Mouse (Mus musculus) heart, embryonic 12.5 days (tissue): Measurements from ENCODE around the gene Cul7. TPM values are rescaled to one million over a fixed set of nuclear protein-coding genes. Genes with fewer than 3 reads are reported as not detected.

ENCODE experiments used
- ATAC-seq: fragments of 200-750 bp; cut with Nextera tagmentation; 2 replicates; pipeline ENCODE4 v1.8.0; 2017; ENCODE audit warnings: moderate TSS enrichment, moderate library complexity; ENCODE audit not compliant: insufficient number of reproducible peaks, low FRiP score
- H3K27ac ChIP-seq: fragments of 300-500 bp; sonication (generic); 2 replicates; pipeline ENCODE4 v1.5.1; 2016; ENCODE audit warnings: mild to moderate bottlenecking, moderate library complexity; ENCODE audit not compliant: poor library complexity, severe bottlenecking
- H3K27me3 ChIP-seq: fragments of 300-500 bp; sonication (generic); replicated peaks from 2 replicates; pipeline ENCODE4 v1.6.1; 2016; ENCODE audit warnings: mild to moderate bottlenecking, moderate library complexity
- H3K36me3 ChIP-seq: fragments of 300-500 bp; sonication (generic); 2 replicates; pipeline ENCODE4 v1.6.1; 2016; ENCODE audit warnings: mild to moderate bottlenecking, moderate library complexity
- H3K4me1 ChIP-seq: fragments of 300-500 bp; sonication (generic); replicated peaks from 2 replicates; pipeline ENCODE4 v1.6.1; 2016; ENCODE audit warnings: mild to moderate bottlenecking
- H3K4me2 ChIP-seq: fragments of 300-500 bp; sonication (generic); 2 replicates; pipeline ENCODE4 v1.6.1; 2016; ENCODE audit warnings: mild to moderate bottlenecking, moderate library complexity
- H3K4me3 ChIP-seq: fragments of 300-500 bp; sonication (generic); 2 replicates; pipeline ENCODE4 v1.5.1; 2016; ENCODE audit warnings: mild to moderate bottlenecking
- H3K9ac ChIP-seq: fragments of 300-500 bp; sonication (generic); 2 replicates; pipeline ENCODE4 v1.6.1; 2016; ENCODE audit warnings: mild to moderate bottlenecking, moderate library complexity
- H3K9me3 ChIP-seq: fragments of 300-500 bp; sonication (generic); replicated peaks from 2 replicates; pipeline ENCODE4 v1.6.1; 2016; ENCODE audit warnings: mild to moderate bottlenecking, moderate library complexity
- WGBS: fragments of 180-500 bp; shearing (Covaris S2); methylation state at CpG from one replicate; pipeline ENCODE4 v1.1.7; 2016; 5-methylcytosine and 5-hydroxymethylcytosine counted together
- polyA plus RNA-seq: library from polyadenylated mRNA; unstranded; fragments of >200 nt; fragmentation: Nextera tagmentation; extraction: Ambion mirVana; gene quantifications from 2 replicates; pipeline ENCODE4 v1.2.1, GENCODE M21; 2016

The Cul7 gene
- polyA plus RNA-seq, 1 experiment from 2014 or later = 53.1 TPM

DNA sequence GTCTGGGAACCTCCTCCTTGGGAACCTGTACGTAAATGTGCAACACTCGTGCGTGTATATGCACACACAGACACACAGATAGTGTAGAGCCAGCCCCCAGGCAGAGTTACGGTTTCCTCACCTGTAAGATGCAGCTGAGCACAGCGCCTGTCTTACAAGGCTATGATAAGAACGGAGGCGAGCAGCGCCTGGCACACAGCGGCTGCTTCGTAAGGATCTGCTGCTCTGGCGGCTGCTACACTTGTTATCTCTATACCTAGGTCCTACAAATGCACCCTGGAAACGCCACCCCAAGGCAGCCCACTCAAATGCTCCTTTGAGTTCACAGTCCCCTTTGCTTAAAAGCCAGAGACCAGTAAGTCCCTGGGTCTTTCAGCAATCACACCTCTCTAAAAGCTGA lies 40.5 kb downstream of the Cul7 start:
- ATAC-seq = no peak
- Histone ChIP-seq H3K36me3 (peaks cover 33% of the 10 kb centered on the region), H3K4me1 (0 out of 2 replicates have a peak, but pooled peaks cover 8% of the 10 kb centered on the region), H3K4me2 (no peak overlapping the region), H3K27ac (no peak overlapping the region), H3K9me3 (no peaks in the 10 kb centered on the region), H3K9ac (no peak overlapping the region), H3K4me3 (no peak overlapping the region), H3K27me3 (no peaks in the 10 kb centered on the region)
- 68% methylated on average over 12 of the region's 12 CpGs for WGBS

GRCm38 (mm10) chr17:46691390-46691789 lies 41.3 kb downstream of the Cul7 start:
- H3K4me2 ChIP-seq = no peak overlapping the region
- no peaks in the 10 kb centered on the region for H3K9me3 ChIP-seq
- H3K27me3 ChIP-seq = no peaks in the 10 kb centered on the region
- WGBS = 81% methylated on average over 2 of the region's 2 CpGs
- peaks cover 13% of the 10 kb centered on the region; the same call in 1 of the 2 replicates for H3K4me1 ChIP-seq
- H3K27ac ChIP-seq = no peak overlapping the region
- no peak for ATAC-seq
- H3K4me3 ChIP-seq = no peak overlapping the region
- H3K36me3 ChIP-seq = peaks cover 26% of the 10 kb centered on the region
- H3K9ac ChIP-seq = no peak overlapping the region

- Histone ChIP-seq H3K4me1 (peaks cover 14% of the 10 kb centered on the region; the same call in 1 of the 2 replicates), H3K27ac (no peak overlapping the region), H3K9ac (no peak overlapping the region), H3K36me3 (peaks cover 31% of the 10 kb centered on the region), H3K27me3 (no peaks in the 10 kb centered on the region), H3K9me3 (no peaks in the 10 kb centered on the region), H3K4me2 (no peak overlapping the region), H3K4me3 (no peak overlapping the region)
- no peak for ATAC-seq
- WGBS = 93% methylated on average over 1 of the region's 1 CpGs
Observed at GRCm38 (mm10) chr17:46694517-46695063, 44.5 kb downstream of the Cul7 start.

- peaks cover 23% of the 10 kb centered on the region for H3K36me3 ChIP-seq
- WGBS = 83% methylated on average over 6 of the region's 6 CpGs
- H3K4me3 ChIP-seq = no peak overlapping the region
- H3K9ac ChIP-seq = 0 out of 2 replicates have a peak overlapping the region, but pooled peaks have one; percentile 13
- no peak overlapping the region for H3K27ac ChIP-seq
- H3K4me2 ChIP-seq = no peak overlapping the region
- no peaks in the 10 kb centered on the region for H3K9me3 ChIP-seq
- peaks cover 30% of the 10 kb centered on the region for H3K4me1 ChIP-seq
- H3K27me3 ChIP-seq = no peaks in the 10 kb centered on the region
- ATAC-seq = no peak
Observed at GRCm38 (mm10) chr17:46698515-46698914, 48.4 kb downstream of the Cul7 start.

DNA sequence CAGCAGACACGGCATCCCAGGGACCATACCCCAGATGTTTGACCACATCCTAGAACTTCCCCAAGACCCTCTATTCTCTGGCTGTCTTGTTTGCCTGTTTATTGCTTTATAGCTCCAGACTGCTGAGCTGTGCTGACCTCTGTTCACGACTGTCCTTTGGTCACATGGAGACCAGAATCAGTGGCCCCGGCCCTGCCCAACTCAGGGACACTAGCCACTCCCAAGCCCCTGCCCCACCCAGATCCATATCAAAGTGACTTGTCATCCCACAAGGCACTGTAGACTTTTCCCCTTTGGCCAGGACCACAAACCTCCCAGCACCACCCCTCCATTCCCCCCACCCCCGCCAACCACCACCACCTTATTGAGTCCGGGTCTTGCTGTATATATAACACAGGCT lies 49.1 kb downstream of the Cul7 start:
- Histone ChIP-seq H3K4me2 (no peak overlapping the region), H3K4me1 (peaks cover 37% of the 10 kb centered on the region), H3K27me3 (no peaks in the 10 kb centered on the region), H3K9me3 (no peaks in the 10 kb centered on the region), H3K36me3 (peaks cover 22% of the 10 kb centered on the region), H3K9ac (no peak overlapping the region), H3K27ac (no peak overlapping the region), H3K4me3 (no peak overlapping the region)
- ATAC-seq = no peak
- 75% methylated on average over 5 of the region's 5 CpGs for WGBS

- H3K9ac ChIP-seq = no peak overlapping the region
- H3K4me3 ChIP-seq = no peak overlapping the region
- H3K36me3 ChIP-seq = peaks cover 22% of the 10 kb centered on the region
- H3K27me3 ChIP-seq = no peaks in the 10 kb centered on the region
- no peak for ATAC-seq
- H3K4me1 ChIP-seq = peaks cover 37% of the 10 kb centered on the region
- H3K9me3 ChIP-seq = no peaks in the 10 kb centered on the region
- no peak overlapping the region for H3K27ac ChIP-seq
- 84% methylated on average over 3 of the region's 3 CpGs for WGBS
- no peak overlapping the region for H3K4me2 ChIP-seq
Observed at GRCm38 (mm10) chr17:46699912-46700311, 49.8 kb downstream of the Cul7 start.

DNA sequence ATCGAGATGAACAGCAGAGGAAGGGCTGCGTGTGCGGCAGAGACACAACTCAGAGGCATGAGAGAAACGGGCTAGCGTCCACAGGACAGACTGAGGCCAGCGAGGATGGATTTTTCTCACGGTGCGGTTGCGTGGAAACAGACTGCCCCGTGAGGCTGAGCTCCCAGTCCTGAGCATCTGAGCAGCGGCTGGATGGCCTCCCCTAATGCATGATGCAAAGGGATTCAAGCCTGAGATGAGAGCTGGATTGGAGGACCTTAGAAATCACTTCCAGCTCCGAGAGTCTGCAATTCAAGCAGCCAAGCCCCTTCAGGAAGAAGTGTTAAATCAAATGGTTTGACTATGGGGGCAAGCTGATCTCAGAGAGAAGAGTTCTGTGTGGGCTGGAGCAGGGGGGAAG lies 51.4 kb downstream of the Cul7 start:
- Histone ChIP-seq H3K36me3 (peaks cover 22% of the 10 kb centered on the region), H3K27ac (no peak overlapping the region), H3K27me3 (no peaks in the 10 kb centered on the region), H3K9ac (peak overlapping the region; percentile 11; the same call in 1 of the 2 replicates), H3K4me2 (no peak overlapping the region), H3K9me3 (no peaks in the 10 kb centered on the region), H3K4me3 (no peak overlapping the region), H3K4me1 (peaks cover 41% of the 10 kb centered on the region)
- WGBS = 80% methylated on average over 12 of the region's 12 CpGs
- no peak for ATAC-seq

DNA sequence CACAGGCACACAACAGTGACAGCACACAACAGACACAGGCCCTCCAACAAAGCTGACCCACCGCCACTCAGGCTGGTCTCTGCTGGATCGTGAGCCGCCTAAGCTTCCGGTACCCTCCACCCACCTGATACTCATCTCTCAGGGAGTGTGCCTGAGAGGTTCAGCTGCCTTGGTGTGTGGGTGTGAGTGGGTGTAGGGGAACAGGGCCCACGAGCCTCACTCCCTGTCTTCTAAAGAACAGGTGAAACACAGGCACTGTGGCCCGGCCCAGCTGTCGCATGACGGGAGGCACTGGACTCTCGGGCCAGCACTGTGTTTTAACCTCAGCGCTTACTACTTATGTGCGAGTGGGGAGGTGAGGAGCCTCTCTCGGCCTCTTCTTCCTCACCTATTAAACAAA lies 52.0 kb downstream of the Cul7 start:
- Histone ChIP-seq H3K9ac (peak overlapping the region; percentile 11; the same call in 1 of the 2 replicates), H3K4me1 (peaks cover 41% of the 10 kb centered on the region), H3K27me3 (no peaks in the 10 kb centered on the region), H3K4me2 (no peak overlapping the region), H3K9me3 (no peaks in the 10 kb centered on the region), H3K36me3 (peaks cover 22% of the 10 kb centered on the region), H3K4me3 (no peak overlapping the region), H3K27ac (no peak overlapping the region)
- ATAC-seq = no peak
- 81% methylated on average over 12 of the region's 12 CpGs for WGBS

DNA sequence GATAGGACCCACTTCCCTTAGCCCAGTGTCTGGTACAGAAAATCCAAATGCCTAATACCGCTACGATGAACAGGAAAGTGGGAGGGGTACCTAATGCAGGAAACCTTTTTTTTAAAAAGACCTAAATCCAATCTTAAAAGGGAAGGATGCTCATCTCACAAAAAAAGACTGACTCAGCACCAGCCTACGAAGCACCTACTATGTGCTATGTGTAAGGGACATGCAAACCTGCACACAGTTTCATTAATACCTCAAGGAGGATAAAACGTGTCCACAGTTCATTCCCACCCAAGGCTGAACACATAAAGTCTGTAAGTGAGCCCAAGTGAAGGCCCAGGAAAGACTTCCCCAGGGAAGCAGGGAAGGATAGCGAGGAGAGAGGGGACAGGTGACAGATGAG lies 52.4 kb downstream of the Cul7 start:
- H3K4me3 ChIP-seq = no peak overlapping the region
- WGBS = 81% methylated on average over 5 of the region's 5 CpGs

DNA sequence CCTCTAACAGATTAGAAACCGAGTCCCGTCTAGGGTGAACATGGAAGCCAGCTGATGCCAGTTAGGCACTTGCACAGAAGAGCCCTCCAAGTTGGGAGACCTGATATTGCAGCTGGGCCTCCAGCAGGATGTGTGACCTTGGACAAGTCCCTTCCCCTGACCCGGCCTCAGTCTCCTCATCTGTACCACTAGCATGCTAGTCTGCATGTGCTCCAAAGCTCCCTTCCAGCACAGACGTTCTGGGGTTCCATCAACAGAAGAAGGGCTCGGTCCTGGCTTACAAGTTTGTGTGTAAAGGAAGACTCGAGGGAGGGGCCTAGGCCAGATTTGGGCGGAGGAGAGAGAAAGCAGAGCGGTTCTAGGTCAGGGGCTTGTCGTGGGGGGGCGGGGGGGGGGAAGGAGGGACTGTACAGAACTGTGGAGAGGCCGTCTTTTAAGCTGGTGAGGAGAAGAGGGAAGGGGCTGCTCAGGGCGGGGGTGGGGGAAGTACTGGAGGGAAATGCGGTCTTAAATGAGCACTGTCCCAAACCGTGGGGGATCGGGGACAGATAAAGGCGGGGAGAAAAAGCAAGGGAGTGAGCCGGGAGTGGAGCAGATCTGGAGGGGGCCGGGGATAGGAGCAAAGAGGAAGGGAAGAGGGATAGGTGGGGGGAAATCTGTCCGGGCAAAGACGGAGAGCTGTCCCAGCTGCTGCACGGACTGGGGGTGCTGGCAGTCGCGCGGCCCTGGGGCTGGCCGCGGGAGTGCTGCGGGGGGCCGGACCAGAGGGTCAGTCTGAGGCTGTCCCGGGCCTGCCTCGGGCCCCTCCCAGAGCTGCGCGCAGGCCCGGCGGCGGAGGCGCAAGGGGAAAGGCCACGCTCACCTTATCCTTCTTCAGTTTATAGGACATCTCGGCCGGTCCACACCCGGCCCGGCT lies 54.1 kb downstream of the Cul7 start:
- no peaks in the 10 kb centered on the region for H3K9me3 ChIP-seq
- H3K9ac ChIP-seq = peak overlapping the region; percentile 92
- H3K4me3 ChIP-seq = peak overlapping the region; percentile 88
- peaks cover 7% of the 10 kb centered on the region for H3K36me3 ChIP-seq
- H3K4me2 ChIP-seq = peak overlapping the region; percentile 94
- peak; percentile 79 for ATAC-seq
- peak overlapping the region; percentile 89 for H3K27ac ChIP-seq
- WGBS = 4% methylated on average over 39 of the region's 41 CpGs
- H3K4me1 ChIP-seq = peaks cover 41% of the 10 kb centered on the region
- H3K27me3 ChIP-seq = no peaks in the 10 kb centered on the region

More for the DNA sequence above, 52.4 kb downstream of the Cul7 start:
- H3K9me3 ChIP-seq = no peaks in the 10 kb centered on the region
- peaks cover 41% of the 10 kb centered on the region for H3K4me1 ChIP-seq
- no peaks in the 10 kb centered on the region for H3K27me3 ChIP-seq
- peaks cover 22% of the 10 kb centered on the region for H3K36me3 ChIP-seq
- peak overlapping the region; percentile 92; the same call in 1 of the 2 replicates for H3K9ac ChIP-seq
- H3K27ac ChIP-seq = no peak overlapping the region
- H3K4me2 ChIP-seq = peak overlapping the region; percentile 94; the same call in 1 of the 2 replicates
- no peak for ATAC-seq
